Mouse (Mus musculus): ENCODE results near the gene Gm8122. TPM values are rescaled to one million over a fixed set of nuclear protein-coding genes. Genes with fewer than 3 reads are reported as not detected.
"Not testable (repeated sequence)": the region's sequence is repeated elsewhere in the genome, so short reads cannot be mapped to it uniquely, and the experiment has no call there.

Gm8122 gene
- polyA plus RNA-seq, 1 experiment from 2014 or later, result not detected

GRCm38 (mm10) chr14:43249611-43250170, 14.6 kb upstream of the Gm8122 start:
- not testable (repeated sequence) for H3K4me2 ChIP-seq (replicated peaks); H3K9ac ChIP-seq (replicated peaks); H3K27me3 ChIP-seq; H3K27ac ChIP-seq; H3K4me1 ChIP-seq (replicated peaks); H3K36me3 ChIP-seq; ATAC-seq; H3K4me3 ChIP-seq (replicated peaks); H3K9me3 ChIP-seq
- WGBS, result 17% methylated on average over 10 of the region's 12 CpGs

- not testable (repeated sequence) for H3K36me3 ChIP-seq
These were observed 2.7 kb upstream of the Gm8122 start for GRCm38 (mm10) chr14:43237769-43238168.

More at GRCm38 (mm10) chr14:43237769-43238168, 2.7 kb upstream of the Gm8122 start:
- H3K9ac ChIP-seq (replicated peaks); H3K4me3 ChIP-seq (replicated peaks); H3K9me3 ChIP-seq; H3K27me3 ChIP-seq; ATAC-seq; H3K27ac ChIP-seq; H3K4me2 ChIP-seq (replicated peaks); H3K4me1 ChIP-seq (replicated peaks): not testable (repeated sequence)

Other genes starting within 250 kb of the Gm8122 start
- gene Gm8082, start 241.7 kb downstream of the Gm8122 start, polyA plus RNA-seq (2015; fragmentation: Nextera tagmentation; extraction: Ambion mirVana), result not detected in 2 replicates
- not detected in 2 replicates for gene Gm10376, start 219.7 kb downstream of the Gm8122 start, polyA plus RNA-seq (2015; fragmentation: Nextera tagmentation; extraction: Ambion mirVana)
- not detected in 2 replicates for gene Gm8094, start 158.7 kb downstream of the Gm8122 start, polyA plus RNA-seq (2015; fragmentation: Nextera tagmentation; extraction: Ambion mirVana)
- gene Gm8104, start 134.7 kb downstream of the Gm8122 start, polyA plus RNA-seq (2015; fragmentation: Nextera tagmentation; extraction: Ambion mirVana), result not detected in 2 replicates
- gene Gm7233, start 55.4 kb downstream of the Gm8122 start, polyA plus RNA-seq (2015; fragmentation: Nextera tagmentation; extraction: Ambion mirVana), result not detected in 2 replicates
- gene Gm8126, start 23.3 kb upstream of the Gm8122 start, polyA plus RNA-seq (2015; fragmentation: Nextera tagmentation; extraction: Ambion mirVana), result not detected in 2 replicates
- gene Gm9732, start 39.7 kb upstream of the Gm8122 start, polyA plus RNA-seq (2015; fragmentation: Nextera tagmentation; extraction: Ambion mirVana), result not detected in 2 replicates
- not detected in 2 replicates for gene Gm8127, start 58.5 kb upstream of the Gm8122 start, polyA plus RNA-seq (2015; fragmentation: Nextera tagmentation; extraction: Ambion mirVana)
- gene 1700001F09Rik, start 112.5 kb upstream of the Gm8122 start, polyA plus RNA-seq (2015; fragmentation: Nextera tagmentation; extraction: Ambion mirVana), result not detected in 2 replicates
- not detected in 2 replicates for gene Gm8138, start 181.0 kb upstream of the Gm8122 start, polyA plus RNA-seq (2015; fragmentation: Nextera tagmentation; extraction: Ambion mirVana)

Measured in midbrain, embryonic 13.5 days (tissue).